Mouse (Mus musculus) MEL (cell line): Measurements from ENCODE around the gene Rcc1. TPM values are rescaled to one million over a fixed set of nuclear protein-coding genes. Genes with fewer than 3 reads are reported as not detected.

Source experiments
- DNase-seq: peaks from one replicate; pipeline ENCODE4 v3.0.0; 2011; ENCODE audit warnings: low read depth, low spot score
- H3K27ac ChIP-seq: 2 replicates; pipeline ENCODE4 v1.5.1; 2012; ENCODE audit warnings: low read depth, mild to moderate bottlenecking, control low read depth, low read length, moderate library complexity; ENCODE audit not compliant: control insufficient read depth
- H3K27me3 ChIP-seq, 2 experiments: fragments of 150-350 bp in 1 of 2; sonication (generic) in 1 of 2; 2 replicates each; pipeline ENCODE4 v1.6.1; 2012; ENCODE audit warnings: low read length in 2 of 2, mild to moderate bottlenecking in 2 of 2, improper control_type of control experiment in 1 of 2, moderate library complexity in 1 of 2; ENCODE audit not compliant: insufficient read depth in 2 of 2, control insufficient read depth in 1 of 2
- H3K36me3 ChIP-seq, 2 experiments: 2 replicates each; pipeline ENCODE4 v1.6.1; 2012 to 2014; ENCODE audit warnings: low read length in 2 of 2, improper control_type of control experiment in 1 of 2, inconsistent platforms in 1 of 2, mild to moderate bottlenecking in 1 of 2; ENCODE audit not compliant: insufficient read depth in 2 of 2, control insufficient read depth in 1 of 2
- H3K4me1 ChIP-seq, 2 experiments: fragments of 150-350 bp in 1 of 2; sonication (generic) in 1 of 2; 2 replicates each; pipeline ENCODE4 v1.6.1; 2012; ENCODE audit warnings: low read length in 2 of 2, improper control_type of control experiment in 1 of 2, mild to moderate bottlenecking in 1 of 2; ENCODE audit not compliant: insufficient read depth in 2 of 2, control insufficient read depth in 1 of 2
- H3K4me3 ChIP-seq, 2 experiments: fragments of 150-350 bp in 1 of 2; sonication (generic) in 1 of 2; 2 replicates each; pipeline ENCODE4 v1.5.1; 2012; ENCODE audit warnings: low read depth in 2 of 2, low read length in 2 of 2, mild to moderate bottlenecking in 2 of 2, moderate library complexity in 2 of 2, control low read depth in 1 of 2, improper control_type of control experiment in 1 of 2; ENCODE audit not compliant: control insufficient read depth in 1 of 2, insufficient read depth in 1 of 2
- H3K79me2 ChIP-seq: 2 replicates; pipeline ENCODE4 v1.6.1; 2012; ENCODE audit warnings: mild to moderate bottlenecking, low read length, moderate library complexity; ENCODE audit not compliant: control insufficient read depth, poor library complexity, insufficient read depth
- H3K9ac ChIP-seq: 2 replicates; pipeline ENCODE4 v1.6.1; 2012; ENCODE audit warnings: low read depth, mild to moderate bottlenecking, control low read depth, low read length, moderate library complexity; ENCODE audit not compliant: control insufficient read depth, poor library complexity, severe bottlenecking
- H3K9me3 ChIP-seq: fragments of 150-350 bp; sonication (generic); replicated peaks from 2 replicates; pipeline ENCODE4 v1.6.1; 2012; ENCODE audit warnings: mild to moderate bottlenecking, low read length, improper control_type of control experiment, moderate library complexity; ENCODE audit not compliant: insufficient read depth
- CHD1 ChIP-seq: IDR thresholded peaks from 2 replicates; pipeline ENCODE4 v1.6.1; 2012; ENCODE audit warnings: low read depth, mild to moderate bottlenecking, inconsistent platforms, low read length, improper control_type of control experiment
- CTCF ChIP-seq, 3 experiments: IDR thresholded peaks in 2 of 3; conservative IDR thresholded peaks in 1 of 3; 2 replicates each; pipeline ENCODE4 v1.5.1; 2011 to 2012; ENCODE audit warnings: low read length in 3 of 3, low read depth in 2 of 3, mild to moderate bottlenecking in 2 of 3, improper control_type of control experiment in 1 of 3, inconsistent platforms in 1 of 3, mixed read lengths in 1 of 3, moderate library complexity in 1 of 3; ENCODE audit not compliant: control insufficient read depth in 1 of 3, insufficient read depth in 1 of 3, poor library complexity in 1 of 3, severe bottlenecking in 1 of 3
- ELF1 ChIP-seq: IDR thresholded peaks from 2 replicates; pipeline ENCODE4 v1.6.1; 2014; ENCODE audit warnings: low read depth, mild to moderate bottlenecking, inconsistent platforms, low read length, improper control_type of control experiment, moderate library complexity
- GABPA ChIP-seq: IDR thresholded peaks from 2 replicates; pipeline ENCODE4 v1.6.1; 2012; ENCODE audit warnings: low read depth, mild to moderate bottlenecking, inconsistent platforms, low read length, improper control_type of control experiment, moderate library complexity
- GATA1 ChIP-seq: IDR thresholded peaks from 2 replicates; pipeline ENCODE4 v1.6.1; 2011; ENCODE audit warnings: low read depth, low read length, improper control_type of control experiment
- HCFC1 ChIP-seq: IDR thresholded peaks from 2 replicates; pipeline ENCODE4 v1.6.1; 2012; ENCODE audit warnings: low read depth, mild to moderate bottlenecking, inconsistent platforms, low read length, improper control_type of control experiment, moderate library complexity
- KAT2A ChIP-seq: conservative IDR thresholded peaks from 2 replicates; pipeline ENCODE4 v1.6.1; 2012; ENCODE audit warnings: low read depth, low read length, improper control_type of control experiment, inconsistent platforms
- MAX ChIP-seq: IDR thresholded peaks from 2 replicates; pipeline ENCODE4 v1.6.1; 2011; ENCODE audit warnings: low read length, improper control_type of control experiment
- MAZ ChIP-seq: IDR thresholded peaks from 2 replicates; pipeline ENCODE4 v1.6.1; 2012; ENCODE audit warnings: low read depth, mild to moderate bottlenecking, inconsistent platforms, low read length, improper control_type of control experiment
- MEF2A ChIP-seq: IDR thresholded peaks from 2 replicates; pipeline ENCODE4 v1.6.1; 2014; ENCODE audit warnings: low read depth, mild to moderate bottlenecking, inconsistent platforms, low read length, improper control_type of control experiment; ENCODE audit not compliant: poor library complexity, insufficient replicate concordance, severe bottlenecking; ENCODE audit errors: extremely low read depth
- NELFE ChIP-seq: IDR thresholded peaks from 2 replicates; pipeline ENCODE4 v1.6.1; 2011; ENCODE audit warnings: low read depth, low read length, improper control_type of control experiment
- POLR2AphosphoS2 ChIP-seq: IDR thresholded peaks from 2 replicates; pipeline ENCODE4 v1.6.1; 2011; ENCODE audit warnings: low read length, improper control_type of control experiment
- SIN3A ChIP-seq: IDR thresholded peaks from 2 replicates; pipeline ENCODE4 v1.6.1; 2012; ENCODE audit warnings: low read length, improper control_type of control experiment, inconsistent platforms
- SMC3 ChIP-seq: IDR thresholded peaks from 2 replicates; pipeline ENCODE4 v1.6.1; 2011; ENCODE audit warnings: low read depth, low read length, improper control_type of control experiment
- TAL1 ChIP-seq: IDR thresholded peaks from 2 replicates; pipeline ENCODE4 v1.6.1; 2012; ENCODE audit warnings: mild to moderate bottlenecking, inconsistent platforms, low read length, moderate library complexity, mixed read lengths
- USF1 ChIP-seq: IDR thresholded peaks from 2 replicates; pipeline ENCODE4 v1.6.1; 2014; ENCODE audit warnings: low read depth, mild to moderate bottlenecking, inconsistent platforms, low read length, improper control_type of control experiment, moderate library complexity
- USF2 ChIP-seq, 2 experiments: IDR thresholded peaks; 2 replicates each; pipeline ENCODE4 v1.6.1; 2011 to 2012; ENCODE audit warnings: improper control_type of control experiment in 2 of 2, low read length in 2 of 2, borderline replicate concordance in 1 of 2, inconsistent platforms in 1 of 2, low read depth in 1 of 2, mild to moderate bottlenecking in 1 of 2; ENCODE audit not compliant: insufficient read depth in 1 of 2
- ZMIZ1 ChIP-seq: IDR thresholded peaks from 2 replicates; pipeline ENCODE4 v1.6.1; 2012; ENCODE audit warnings: low read depth, mild to moderate bottlenecking, inconsistent platforms, low read length, improper control_type of control experiment, moderate library complexity
- polyA plus RNA-seq, 2 experiments: library from polyadenylated mRNA; stranded (reverse) in 1 of 2; unstranded in 1 of 2; fragments of >175 nt in 1 of 2; fragments of >200 nt in 1 of 2; gene quantifications; 2 replicates each; pipeline versions ENCODE4 v1.2.1 to v1.2.4; 2012; ENCODE audit warnings: low replicate concordance in 2 of 2, low read depth in 1 of 2; ENCODE audit not compliant: insufficient read length in 2 of 2, insufficient read depth in 1 of 2, missing spikeins in 1 of 2
- total RNA-seq: library from RNA; depleted of rRNA; stranded (reverse); fragments of 300-350 nt; gene quantifications from 2 replicates; pipeline ENCODE4 v1.2.3, GENCODE M21; 2012

Gene Rcc1
- total and polyA plus RNA-seq, 3 experiments = 83.6 to 186 (median 147) TPM

DNA sequence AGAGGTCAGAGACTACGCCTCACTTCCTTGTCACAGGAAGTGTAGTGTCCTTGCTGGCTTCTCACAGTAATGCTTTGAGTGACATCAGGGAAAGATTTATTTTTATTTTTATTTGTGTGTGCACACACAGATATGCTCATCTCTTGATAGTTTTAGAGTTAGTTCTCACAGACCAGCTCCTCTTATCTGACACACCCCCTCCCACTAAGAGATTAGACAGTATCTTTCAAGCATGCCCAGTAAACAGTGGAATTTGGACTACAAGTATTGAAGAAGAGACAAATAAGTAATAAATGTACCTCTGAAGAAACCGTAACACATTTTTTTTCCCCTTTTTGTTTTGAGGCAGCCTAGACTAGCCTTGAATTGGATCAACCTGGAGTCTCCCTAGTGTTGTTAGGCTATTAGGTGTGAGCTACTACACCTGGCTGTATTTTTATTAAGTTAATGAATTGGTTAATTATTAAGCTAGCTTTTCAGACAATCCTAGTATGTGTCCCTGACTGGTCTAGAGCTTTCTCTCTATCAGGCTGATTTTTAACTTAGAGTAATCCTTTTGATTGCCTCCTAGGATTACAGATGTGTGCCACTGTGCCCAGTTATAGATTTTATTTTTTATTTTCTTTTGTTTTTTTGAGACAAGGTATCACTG, 27.7 kb upstream of the Rcc1 start:
- Histone ChIP-seq H3K27me3 (no peaks in the 10 kb centered on the region), H3K4me3 (no peak overlapping the region), H3K9ac (no peak overlapping the region), H3K4me1 (peaks cover 2 to 5% of the 10 kb centered on the region in 2 experiments; a peak in 1 of 4 replicates), H3K79me2 (no peaks in the 10 kb centered on the region), H3K36me3 (peaks cover 0 to 7% of the 10 kb centered on the region in 2 experiments; a peak in 1 of 4 replicates)
- no peak for DNase-seq
- TF ChIP-seq SMC3 (no peak), GATA1 (0 out of 2 replicates have a peak, but pooled peaks have one; percentile 23), ZMIZ1 (no peak)
- TF ChIP-seq, all 39 proteins: peak for 1
- Histone ChIP-seq H3K27ac (no peak overlapping the region), H3K9me3 (no peaks in the 10 kb centered on the region)

DNA sequence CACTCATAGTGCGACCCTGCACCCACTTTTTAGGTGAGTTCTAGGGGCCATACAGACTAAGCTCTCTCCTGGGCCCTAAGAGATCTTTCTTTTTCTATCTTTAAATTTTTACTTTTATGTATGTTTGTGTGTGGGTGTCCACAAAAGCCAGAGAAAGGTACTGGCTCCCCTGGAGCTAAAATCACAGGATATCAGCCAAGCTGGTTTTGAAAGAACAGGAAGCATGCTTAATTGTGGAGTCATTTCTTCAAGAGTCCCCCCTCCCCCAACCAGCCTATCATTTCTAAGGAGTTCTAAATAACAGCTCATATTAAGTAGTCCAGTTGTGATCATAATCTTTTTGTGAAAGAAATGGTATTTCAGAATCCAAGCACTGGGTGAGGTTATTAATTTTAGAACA, 20.4 kb upstream of the Rcc1 start:
- Histone ChIP-seq H3K36me3 (peaks cover 0 to 13% of the 10 kb centered on the region in 2 experiments; a peak in 2 of 4 replicates), H3K79me2 (no peaks in the 10 kb centered on the region), H3K9ac (no peak overlapping the region), H3K27ac (no peak overlapping the region), H3K27me3 (no peaks in the 10 kb centered on the region), H3K9me3 (no peaks in the 10 kb centered on the region), H3K4me3 (no peak overlapping the region), H3K4me1 (no peaks in the 10 kb centered on the region)
- DNase-seq = no peak
- TF ChIP-seq ELF1 = no peak
- no peak for TF ChIP-seq CHD1
- no peak for TF ChIP-seq KAT2A
- TF ChIP-seq GABPA = no peak
- TF ChIP-seq USF1 = no peak
- TF ChIP-seq POLR2AphosphoS2 = no peak
- no peak for TF ChIP-seq HCFC1
- TF ChIP-seq TAL1 = no peak

DNA sequence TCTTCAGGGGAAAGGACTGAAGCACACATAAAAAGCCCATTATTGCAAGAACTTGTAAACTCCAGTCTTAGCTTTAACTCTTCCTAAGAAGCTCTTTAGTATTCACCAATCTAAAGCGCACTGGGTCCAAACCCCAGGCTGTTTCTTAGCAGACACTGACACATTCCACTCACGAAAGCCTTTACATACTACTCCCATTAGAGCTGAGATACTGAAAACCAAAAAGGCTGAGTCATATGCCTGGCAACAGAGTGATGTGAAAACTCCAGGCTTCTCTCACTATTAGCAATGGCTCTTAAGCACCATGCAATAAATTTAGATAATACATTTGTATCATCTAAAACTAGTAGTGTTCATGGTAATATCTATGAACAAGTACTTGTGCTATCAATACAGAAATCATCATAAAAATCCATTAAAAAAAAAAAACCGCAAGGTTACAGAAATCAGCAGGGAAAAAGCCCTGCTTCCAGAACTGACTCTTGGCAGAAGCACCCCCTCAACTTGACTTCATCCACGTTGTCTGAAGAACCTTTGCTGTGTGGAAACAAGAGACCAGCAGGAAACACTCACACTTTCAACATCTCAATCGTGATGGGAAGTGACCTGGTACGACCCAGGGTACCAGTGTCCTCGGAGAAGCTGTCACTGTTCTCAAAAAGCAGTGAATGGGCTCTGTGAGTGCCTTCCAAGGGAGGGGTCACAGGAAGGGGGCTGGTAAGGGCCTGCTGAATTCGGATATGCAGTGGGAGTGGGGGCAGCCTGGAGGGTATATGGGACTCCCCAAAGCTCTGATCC, 16.7 kb upstream of the Rcc1 start:
- Histone ChIP-seq H3K79me2 (no peaks in the 10 kb centered on the region), H3K36me3 (peaks cover 0 to 25% of the 10 kb centered on the region in 2 experiments; a peak in 2 of 4 replicates), H3K4me1 (no peaks in the 10 kb centered on the region), H3K9ac (no peak overlapping the region), H3K27ac (no peak overlapping the region), H3K27me3 (no peaks in the 10 kb centered on the region), H3K4me3 (no peak overlapping the region), H3K9me3 (no peaks in the 10 kb centered on the region)
- DNase-seq = no peak
- TF ChIP-seq NELFE = no peak
- no peak for TF ChIP-seq MAX
- no peak for TF ChIP-seq CTCF (IDR thresholded peaks at IDR 0.05 in 2 of 3, conservative IDR thresholded peaks at IDR 0.05 in 1 of 3; ENCODE audit: control insufficient read depth in 1 of 3, insufficient read depth in 1 of 3, low read depth in 2 of 3, low read length in 3 of 3, poor library complexity in 1 of 3, severe bottlenecking in 1 of 3)
- no peak for TF ChIP-seq MAZ
- TF ChIP-seq CHD1 = no peak
- no peak for TF ChIP-seq MEF2A
- no peak for TF ChIP-seq SIN3A
- TF ChIP-seq USF2 (IDR thresholded peaks at IDR 0.05; ENCODE audit: borderline replicate concordance in 1 of 2, insufficient read depth in 1 of 2, low read depth in 1 of 2, low read length in 2 of 2) = no peak
